Mouse (Mus musculus): ENCODE measurements at regions not wholly inside any gene's neighbourhood (a gene's known extent, or its start where the extent isn't known, plus 50 kb on each side); places are given as distances from the start of the nearest gene placed in this dataset.
A peak's percentile ranks its signal among the peaks of the same experiment; 100 is the strongest.

DNA sequence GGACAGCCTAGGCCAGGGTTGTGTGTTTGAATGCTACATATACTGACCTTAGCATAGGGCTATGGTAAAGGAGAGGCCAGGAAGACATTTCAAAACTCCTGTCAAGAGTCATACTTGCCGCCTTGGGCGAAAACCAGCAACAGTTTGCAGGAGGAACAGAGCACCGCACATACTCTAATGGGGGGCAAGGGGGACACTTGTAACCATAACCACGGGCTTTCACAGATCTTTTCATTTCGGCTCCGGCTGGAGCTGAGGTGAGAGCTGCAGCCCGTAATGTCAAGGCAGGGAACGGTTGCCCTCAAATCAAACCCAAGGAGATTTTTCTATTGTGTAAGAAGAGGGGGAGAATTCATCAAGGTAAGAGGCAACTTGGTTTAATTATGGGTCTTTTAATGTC lies 258.7 kb upstream of the Nt5e start:
- DNase-seq (ENCODE audit: low spot score in 2 of 2): no peak

DNA sequence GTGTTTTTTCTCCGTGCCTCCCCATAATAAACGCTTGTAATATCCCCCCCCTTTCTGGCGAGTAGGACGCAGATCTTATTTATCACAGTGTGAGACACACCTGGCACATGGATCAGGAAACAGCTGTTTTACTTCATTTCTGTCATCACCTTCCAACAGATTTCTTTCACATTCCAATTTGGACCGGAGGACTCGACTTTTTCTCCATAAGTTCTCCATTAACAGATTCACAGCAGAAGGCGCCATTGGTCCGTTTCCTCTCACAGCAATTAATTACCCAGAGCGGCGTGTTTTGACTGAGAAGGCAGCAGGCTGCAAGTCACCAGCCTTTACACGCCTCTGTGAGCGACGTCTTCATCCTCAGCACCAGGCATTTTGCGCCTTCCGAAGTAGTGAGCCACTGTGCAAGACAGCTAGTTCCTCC lies 258.1 kb upstream of the Nt5e start:
- DNase-seq (ENCODE audit: low spot score in 2 of 2): no peak

DNA sequence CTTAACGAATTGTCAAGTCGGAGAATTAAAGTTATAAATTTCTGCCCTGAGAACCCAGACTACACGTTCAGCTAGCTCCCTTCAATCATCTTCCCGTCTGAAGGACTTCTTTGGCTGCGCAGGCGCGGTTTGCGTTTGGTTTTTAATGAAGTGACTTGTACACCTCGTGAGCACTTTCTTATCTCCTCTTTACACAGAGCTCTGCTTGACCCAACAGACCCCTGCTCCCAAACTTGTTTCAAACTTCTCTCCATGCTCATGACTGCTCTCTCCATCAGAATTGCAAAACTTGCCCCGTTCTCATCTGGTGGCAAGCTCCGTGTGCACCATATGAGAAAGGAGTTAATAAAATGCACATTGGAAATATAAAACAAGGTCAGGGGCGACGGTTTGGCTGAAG lies 257.2 kb upstream of the Nt5e start:
- no peak for DNase-seq (ENCODE audit: low spot score in 2 of 2)

DNA sequence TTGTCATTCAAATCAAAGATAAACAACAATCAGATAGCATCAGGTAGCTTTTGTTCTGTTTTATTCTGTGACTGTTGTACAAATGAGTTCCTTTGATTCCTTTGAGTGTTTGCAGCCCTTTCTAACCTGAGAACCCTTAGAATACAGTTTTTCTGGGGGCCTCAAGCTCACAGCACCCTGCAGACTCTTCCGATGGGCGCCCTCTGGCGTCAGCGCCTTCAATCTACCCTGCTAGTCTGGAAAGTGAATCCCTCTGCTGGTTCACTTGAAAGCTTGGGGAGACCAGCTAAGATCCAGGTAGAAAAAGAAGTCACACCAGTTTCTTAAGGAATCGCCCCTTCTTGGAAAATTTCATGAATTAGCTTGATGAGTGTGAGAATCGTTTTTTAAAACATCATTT lies 253.8 kb upstream of the Nt5e start:
- DNase-seq (ENCODE audit: low spot score in 2 of 2): peak; percentile 68 to 70

DNA sequence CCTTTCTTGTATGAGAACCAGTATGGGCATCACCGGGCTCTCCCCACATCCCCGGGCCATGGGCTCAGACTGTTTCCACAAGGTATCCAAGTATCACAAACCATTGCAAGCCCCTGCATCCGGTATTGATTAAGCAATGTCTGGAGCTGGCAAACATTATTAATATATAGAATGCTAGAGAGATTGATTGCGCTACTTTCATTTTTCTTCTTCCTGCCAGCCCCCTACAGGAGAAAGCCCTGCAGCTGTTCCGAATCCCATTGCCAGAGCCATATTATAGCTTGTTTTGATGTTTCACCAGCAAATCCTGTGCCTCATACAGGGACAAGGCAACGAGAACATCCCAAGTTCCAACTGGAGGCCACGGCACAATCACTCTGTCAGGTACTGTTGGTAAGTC lies 253.4 kb upstream of the Nt5e start:
- DNase-seq (ENCODE audit: low spot score in 2 of 2): no peak

DNA sequence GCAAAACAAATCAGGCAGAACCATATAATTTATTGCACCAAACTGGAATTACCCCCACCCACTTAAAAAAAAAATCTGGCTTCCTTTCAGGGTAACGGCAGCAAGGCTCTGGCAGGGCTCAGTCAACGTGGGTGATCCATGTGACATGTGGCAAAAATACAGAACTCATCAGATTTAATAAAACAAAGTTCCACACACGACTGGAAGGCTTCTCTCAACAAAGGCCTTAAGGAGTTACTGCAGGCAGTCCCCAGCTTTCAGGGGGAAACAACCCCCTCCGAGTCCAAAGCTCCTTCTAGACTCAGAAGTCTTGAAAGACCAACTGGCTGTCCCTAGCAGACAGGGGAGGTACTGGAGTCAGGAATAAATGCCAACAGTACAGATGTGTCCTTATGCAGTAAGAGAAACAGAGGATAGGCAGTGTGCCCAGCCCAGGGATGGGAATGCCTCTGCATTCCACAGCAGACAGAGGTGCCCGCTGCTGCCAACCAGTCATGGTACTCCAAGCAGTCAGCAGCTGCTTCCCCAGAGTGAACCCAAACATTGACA lies 244.0 kb upstream of the Nt5e start:
- no peak for DNase-seq (ENCODE audit: low spot score in 2 of 2)

DNA sequence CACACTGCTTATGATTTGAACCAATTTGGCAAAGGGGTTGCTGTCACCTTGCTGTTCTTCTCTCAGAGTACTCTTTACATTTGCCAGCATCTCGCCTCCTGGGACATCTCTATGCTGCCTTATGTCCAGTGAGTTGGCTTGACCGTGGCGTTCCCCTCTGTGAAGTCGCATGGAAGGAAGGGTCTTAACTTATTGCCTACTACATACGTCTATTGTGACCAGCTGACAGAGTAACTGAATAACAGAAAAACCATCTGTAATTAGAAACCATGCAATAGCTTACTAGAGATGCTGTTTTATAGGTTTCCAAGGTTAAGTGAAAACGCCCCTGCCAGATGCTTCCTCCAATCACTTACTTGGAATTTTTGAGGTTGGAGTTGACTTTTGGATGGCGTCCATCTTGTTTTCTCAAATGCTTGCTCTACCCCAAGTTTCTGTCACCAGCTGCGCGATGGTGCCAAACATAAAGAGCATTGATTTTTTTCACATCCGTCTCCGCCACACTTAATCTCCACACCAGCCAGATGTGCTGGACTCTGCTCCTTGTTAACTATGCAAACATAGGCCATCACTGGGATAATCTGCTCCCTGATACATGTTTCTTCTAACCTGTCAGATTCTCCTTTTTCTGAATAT lies 241.7 kb upstream of the Nt5e start:
- DNase-seq (ENCODE audit: low spot score in 2 of 2): no peak

DNA sequence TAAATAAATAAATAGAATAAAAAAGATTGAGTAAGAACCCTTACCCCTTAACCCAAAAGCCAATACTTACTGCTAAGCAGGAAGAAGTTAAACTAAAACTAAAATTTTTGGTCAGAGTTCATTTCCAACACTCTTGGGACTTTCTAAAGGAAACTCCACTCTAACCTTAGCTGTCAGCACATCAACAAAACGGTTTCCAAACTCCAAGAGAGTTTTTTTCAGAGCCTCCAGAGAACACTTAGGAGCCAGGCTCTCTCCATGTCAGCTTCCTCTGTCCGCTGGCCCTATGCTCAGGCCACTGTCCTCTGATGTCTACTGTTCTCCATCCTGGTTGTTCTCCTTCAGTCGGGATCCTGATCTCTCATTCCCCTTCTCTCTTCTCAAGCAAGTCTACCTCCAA lies 241.1 kb upstream of the Nt5e start:
- DNase-seq (ENCODE audit: low spot score in 2 of 2): no peak

DNA sequence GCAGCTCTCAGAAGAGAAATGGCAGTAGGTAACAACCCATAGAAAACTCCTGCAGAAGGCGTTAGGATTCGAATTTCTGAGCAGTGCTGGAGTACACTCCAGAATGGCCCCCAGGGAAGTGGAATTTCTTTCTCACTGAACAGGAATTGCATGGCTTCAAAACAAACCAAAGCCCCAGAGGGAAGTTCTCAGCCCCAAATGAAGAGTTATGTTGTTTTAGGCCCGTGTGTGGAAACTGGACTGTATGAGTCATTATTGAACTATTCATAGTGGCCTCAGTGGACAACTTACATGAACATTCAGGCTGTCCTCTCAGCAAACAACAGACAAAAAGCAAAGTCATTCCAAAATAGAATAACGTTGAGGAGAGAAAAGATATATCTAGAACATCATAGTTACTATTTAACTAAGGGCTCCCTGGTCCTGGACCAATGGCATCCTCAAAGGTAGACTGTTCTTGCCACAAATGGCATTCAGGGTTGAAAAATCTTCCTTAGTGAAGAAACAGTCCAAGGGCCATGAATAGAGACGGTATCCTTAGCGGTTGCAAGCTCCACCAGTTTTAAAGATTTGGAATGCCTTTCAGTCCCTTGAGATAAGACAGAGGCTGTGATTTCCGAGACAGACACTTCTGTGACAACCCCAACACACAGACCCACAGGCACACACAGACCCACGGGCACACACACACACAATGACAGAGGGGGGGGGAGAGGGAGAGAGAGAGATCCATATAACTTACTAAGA lies 235.0 kb upstream of the Nt5e start:
- DNase-seq (ENCODE audit: low spot score in 2 of 2): no peak

DNA sequence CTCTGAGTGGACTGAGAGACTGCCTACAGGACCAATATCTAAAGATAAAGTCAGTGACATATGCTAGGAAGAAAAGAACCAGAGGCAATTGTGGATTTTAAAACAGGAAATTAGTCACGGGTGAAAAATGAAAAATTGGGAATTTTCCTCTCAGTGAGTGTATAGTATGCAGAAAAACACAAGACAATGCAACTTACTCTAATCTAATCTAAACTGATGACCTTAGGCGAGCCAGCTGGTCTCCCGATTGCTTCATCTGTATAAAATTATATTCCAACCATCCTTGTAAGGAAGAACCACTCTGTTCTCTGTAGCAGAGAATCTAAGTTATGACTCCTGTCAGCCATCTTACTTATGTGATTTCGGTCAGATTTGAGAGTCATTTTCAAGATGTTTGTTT lies 234.4 kb upstream of the Nt5e start:
- no peak for DNase-seq (ENCODE audit: low spot score in 2 of 2)

DNA sequence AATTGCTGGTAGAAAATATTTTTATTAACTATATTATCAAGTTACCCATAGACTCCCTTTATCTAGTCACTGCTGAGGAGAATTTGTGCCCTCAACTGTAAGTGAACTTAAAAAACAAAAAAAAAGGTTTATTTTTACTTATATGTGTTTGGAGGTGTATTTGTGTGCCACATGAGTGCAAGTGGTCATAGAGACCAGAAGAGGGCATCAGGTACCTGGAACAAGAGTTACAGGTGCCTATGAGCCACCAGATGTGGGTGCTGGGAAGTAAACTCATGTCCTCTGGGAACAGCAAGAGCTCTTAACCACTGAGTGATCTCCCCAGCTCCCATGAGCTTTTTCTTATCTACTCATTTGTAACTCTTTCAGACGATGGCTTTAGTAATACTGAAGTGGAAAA lies 213.9 kb upstream of the Nt5e start:
- DNase-seq (ENCODE audit: low spot score in 2 of 2): no peak

DNA sequence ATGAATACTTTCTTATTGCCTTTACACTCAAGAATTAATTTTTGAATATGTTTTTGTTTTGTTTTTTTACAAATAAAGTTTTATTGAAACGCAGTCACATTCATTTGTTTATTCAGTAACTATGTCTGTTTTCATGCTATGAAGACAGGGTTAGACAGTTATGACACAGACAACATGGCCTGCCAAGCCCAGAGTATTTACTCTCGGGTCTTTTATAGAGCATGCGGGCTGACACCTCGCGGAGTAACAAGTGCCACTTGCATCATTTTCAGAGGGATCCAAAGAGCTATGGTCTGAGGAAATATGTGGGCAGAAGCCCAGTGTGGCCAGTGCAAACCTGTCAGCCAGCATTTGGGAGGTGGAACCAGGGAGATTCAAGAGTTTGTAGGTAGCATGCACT lies 206.5 kb upstream of the Nt5e start:
- DNase-seq (ENCODE audit: low spot score in 2 of 2): no peak

DNA sequence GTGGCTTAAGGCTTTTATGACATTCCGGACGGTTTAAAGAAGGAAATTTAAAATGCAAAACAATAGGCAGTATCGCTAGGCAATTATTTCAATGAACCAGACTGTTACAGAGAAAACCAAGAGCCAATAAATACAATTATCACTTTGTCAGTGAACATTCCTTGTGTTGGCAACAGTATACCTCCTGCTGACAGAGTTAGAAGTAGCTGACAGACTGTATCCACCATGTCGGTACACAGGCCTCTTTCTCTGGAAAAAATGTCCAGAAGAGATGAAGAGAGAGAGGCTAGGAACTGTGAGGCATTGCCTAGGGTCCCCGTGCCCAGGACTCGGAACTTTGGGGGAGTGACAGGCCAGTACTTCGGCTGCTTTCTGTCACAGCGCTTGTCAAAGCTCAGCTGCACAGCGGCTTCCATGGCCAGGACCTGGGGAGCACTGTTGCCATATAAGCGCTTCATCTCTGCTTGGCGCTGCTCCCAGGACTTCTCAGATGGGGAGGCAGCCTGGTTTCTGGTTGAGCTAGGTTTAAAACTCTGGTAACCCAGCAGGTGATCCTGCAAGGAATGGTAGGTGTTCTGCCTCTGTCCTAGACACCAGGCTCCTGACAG lies 205.9 kb upstream of the Nt5e start:
- no peak for DNase-seq (ENCODE audit: low spot score in 2 of 2)

DNA sequence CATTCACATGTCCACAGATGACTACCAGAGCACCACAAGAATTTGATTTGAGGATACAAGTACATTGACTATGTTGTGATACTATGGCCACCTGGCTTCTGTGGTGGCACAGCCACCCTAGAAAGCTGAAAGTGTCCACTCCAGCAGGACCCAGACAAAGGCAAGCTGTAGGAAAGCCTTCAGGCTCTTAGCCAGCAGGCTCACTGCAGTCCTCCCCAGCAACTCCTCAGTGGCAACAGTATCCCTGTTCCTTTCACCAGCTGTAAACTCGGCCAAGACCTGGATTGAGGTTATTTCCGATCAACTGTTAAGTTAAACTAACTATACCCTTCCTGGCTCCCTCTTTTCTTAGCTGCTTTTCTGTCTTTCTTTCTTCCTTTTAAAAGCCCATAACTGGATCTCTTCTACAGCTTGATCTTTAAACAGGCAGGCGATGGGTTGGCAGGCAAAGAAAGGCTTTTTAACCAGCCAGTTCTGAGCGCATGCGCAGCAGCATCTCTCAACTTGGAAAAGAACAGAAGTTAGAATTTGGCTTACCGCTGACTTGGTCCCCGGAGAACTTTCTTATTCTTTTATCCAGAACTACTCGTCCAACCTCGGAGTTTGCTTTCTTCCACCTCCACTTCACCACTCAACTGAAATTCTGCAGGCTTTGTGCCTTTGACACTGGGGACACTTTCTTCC lies 202.5 kb upstream of the Nt5e start:
- peak; percentile 4 to 21 for DNase-seq (ENCODE audit: low spot score in 2 of 2)

DNA sequence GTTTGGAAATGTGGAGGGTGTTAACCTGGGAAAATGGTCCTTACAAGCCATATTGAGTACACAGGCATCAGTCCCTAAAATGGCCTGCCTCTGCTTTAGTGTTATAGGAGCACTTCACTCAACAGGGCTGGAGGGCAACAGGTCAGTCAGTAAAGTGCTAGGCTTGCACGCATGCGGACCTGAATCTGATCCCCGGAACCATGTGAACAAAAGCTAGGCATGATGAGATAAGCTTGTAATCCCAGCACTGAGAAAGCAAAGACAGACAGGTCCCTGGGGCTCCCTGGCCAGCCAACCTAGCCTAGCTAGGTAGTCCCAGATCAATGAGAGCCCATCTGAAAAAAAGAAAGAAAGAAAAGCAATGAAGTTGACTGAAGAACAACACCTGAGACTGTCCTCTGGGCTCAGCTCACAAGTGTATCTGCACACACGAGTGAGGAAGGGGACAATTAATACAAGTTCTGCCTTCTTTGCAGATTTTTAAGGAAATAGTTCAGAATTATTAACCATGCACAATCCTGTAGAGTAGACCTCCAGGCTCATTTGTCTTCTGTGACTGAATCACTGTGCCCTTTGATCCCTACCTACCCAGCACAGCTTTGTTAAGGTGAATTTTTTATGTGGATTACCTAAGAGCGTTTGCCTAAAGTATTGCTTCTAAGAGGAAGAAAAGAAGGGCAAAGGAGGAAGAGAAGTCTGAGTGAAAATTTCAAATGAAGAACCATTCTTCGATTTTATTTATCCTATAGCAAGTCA lies 163.8 kb upstream of the Nt5e start:
- no peak for DNase-seq (ENCODE audit: low spot score in 2 of 2)

DNA sequence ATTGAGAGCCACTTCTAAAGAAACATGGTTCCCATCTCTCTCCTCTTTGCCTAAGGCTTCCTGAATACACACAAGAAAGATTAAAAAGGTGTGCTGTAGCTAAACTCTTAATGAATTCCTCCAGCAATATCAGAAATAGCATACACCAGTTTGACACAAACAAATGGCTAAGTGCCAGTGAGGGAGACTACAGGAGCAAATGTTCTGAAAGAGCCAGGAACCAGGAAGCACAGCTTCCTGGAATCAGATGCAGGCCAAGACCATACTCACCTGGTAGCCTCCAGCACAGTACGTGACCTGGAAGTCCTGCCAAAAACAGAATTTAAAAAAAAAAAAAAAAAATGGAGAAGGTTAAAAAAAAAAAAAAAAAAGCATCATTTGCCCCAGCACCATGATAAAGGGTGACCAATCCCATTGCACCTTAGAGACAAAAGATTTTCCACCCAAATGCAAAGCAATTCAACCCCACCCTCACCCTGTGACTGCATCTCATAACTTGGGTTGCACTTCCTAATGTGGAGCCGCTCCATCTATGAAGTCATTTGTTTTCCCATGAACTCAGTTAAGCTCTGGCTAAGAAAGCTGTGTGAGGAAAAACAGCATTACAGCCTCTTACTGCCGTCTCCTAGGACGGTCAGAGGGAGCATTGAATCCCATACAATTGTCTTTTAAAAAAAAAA lies 149.3 kb upstream of the Nt5e start:
- no peak for DNase-seq (ENCODE audit: low spot score in 2 of 2)

DNA sequence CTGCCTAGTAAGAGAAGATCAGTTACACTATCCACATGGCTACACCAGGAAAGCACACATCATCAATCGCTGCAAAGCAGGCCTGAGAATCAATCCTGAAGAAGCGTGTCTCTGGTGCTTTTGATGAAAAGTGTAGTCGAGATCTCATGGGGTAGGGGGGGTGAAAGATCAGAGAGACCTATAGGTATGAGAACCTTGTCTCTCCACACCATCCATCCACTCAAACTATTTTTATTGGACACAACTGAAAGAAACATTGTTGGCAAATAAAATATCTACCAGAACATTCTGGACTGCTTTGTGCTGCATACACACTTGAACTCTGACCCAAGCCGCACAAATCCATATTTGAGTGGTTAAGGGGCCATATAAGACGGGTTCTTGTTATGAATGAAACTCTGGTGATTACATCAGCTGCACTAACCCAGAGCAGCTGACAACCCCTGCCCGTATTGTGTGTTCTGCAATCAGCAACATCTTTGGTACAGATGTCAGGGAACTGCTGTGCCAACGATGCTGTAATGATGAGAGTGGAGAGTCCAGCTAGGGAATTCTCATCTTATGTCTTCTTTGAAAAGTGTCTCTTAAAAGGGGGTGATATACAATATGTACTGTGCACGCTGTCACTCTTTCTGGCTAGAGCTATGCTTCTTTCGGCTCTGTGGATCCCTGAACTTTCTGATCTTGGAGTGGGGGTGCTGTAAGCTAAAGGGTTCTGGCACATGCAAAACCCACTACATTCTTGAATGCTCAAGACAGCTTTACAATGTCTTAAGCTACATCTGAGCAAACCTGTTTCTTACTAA lies 145.6 kb upstream of the Nt5e start:
- DNase-seq (ENCODE audit: low spot score in 2 of 2): no peak

DNA sequence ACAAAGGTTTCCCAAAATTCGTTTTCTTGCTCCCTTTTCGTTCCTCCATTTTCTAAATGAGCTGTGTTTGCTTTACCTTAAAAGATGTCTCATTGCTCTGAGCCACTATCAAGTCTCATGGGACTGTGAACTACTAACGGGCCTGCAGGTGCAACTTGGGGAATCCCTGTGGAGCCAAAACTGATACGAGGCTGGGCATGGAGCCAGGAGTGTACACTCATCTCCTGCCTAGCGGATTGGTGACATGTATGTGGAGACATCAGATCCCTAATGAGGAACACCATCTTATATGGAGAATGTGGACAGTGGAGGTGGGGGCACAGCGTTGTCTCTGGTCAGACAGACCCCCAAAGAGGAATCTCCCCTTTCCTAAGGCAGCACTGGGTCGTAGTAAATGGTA lies 119.6 kb upstream of the Nt5e start:
- no peak for DNase-seq (ENCODE audit: low spot score in 2 of 2)

DNA sequence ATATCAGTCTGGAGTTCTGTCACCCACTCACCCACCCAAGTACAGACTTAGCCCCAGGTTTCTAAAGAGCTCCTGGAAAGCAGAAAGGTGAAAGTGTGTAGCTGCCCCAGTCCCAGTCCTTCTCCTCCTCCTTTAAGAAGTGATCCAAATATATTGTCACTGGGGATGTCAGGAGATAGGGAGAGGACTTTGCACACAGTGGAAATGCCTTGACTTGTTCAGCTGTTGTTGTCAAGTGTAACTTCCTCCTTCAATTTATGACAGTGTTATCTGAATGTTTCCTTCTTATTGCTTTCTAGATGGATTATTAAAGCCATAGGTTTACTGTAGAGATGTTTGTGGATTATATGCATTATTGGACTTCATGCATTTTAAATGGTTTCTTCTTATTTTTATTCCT lies 119.0 kb upstream of the Nt5e start:
- no peak for DNase-seq (ENCODE audit: low spot score in 2 of 2)

DNA sequence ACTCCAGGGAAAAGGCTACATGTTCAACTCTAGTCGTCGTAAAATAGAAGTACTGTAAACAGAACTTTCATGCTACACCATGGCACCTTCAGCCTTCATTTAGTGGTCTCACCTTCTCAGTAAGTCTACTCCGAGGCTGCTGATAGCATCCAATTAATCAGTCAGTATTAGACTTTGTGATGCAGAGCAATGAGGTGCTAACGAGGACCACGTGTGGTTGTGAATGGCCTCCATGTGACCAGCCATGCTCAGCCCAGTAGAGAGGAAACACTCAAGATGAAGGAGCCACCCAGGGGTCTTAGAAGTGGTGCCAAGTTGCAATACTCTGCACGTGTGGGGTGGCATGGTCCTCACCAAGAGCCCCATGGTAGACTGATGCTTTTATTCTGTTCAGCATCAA lies 112.2 kb upstream of the Nt5e start:
- DNase-seq (ENCODE audit: low spot score in 2 of 2): no peak

All from right cerebral cortex, adult 2 months (tissue).